Mouse (Mus musculus) C2C12 (cell line): ENCODE measurements around the gene Pdcl2.

Source experiments
- CEBPB ChIP-seq: IDR thresholded peaks from one replicate; pipeline ENCODE4 v1.6.1; 2011; ENCODE audit warnings: low read depth, mild to moderate bottlenecking, control low read depth, moderate library complexity
- CTCF ChIP-seq: IDR thresholded peaks from one replicate; pipeline ENCODE4 v1.5.1; 2011; ENCODE audit not compliant: control insufficient read depth, insufficient read depth, insufficient read length
- MAX ChIP-seq: IDR thresholded peaks from one replicate; pipeline ENCODE4 v1.6.1; 2011; ENCODE audit warnings: mild to moderate bottlenecking, control low read depth
- USF1 ChIP-seq: IDR thresholded peaks from one replicate; pipeline ENCODE4 v1.6.1; 2011; ENCODE audit warnings: low read depth, mild to moderate bottlenecking, control low read depth, moderate library complexity

DNA sequence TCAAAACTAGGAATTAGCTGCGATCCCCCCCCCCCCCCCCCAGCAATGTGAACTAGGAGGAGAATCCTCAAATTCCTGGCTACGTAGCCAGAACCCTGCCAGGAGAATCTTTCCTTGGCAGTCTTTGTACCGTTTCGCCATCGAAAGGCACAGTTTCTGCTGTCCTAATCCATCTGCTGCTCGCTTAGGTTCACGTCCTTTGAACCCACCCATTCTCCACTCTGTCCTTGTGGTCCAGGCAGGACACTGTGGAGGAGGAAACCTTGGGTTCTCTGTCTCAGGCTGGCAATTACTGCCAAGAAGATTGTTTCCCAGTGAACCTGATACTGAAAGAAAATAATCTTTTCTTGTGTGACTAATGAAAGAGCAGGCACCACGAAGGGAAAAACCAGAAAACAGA is 25.3 kb downstream of the Pdcl2 start:
- no peak for TF ChIP-seq USF1
- TF ChIP-seq CTCF: no peak
- TF ChIP-seq MAX: no peak
- no peak for TF ChIP-seq CEBPB
